Mouse (Mus musculus) heart, postnatal 0 days (tissue): ENCODE measurements at regions not wholly inside any gene's neighbourhood (a gene's known extent, or its start where the extent isn't known, plus 50 kb on each side); places are given as distances from the start of the nearest gene placed in this dataset.

Source experiments
- CTCF ChIP-seq: IDR thresholded peaks from 2 replicates; pipeline ENCODE4 v1.5.1; 2016; ENCODE audit warnings: antibody characterized with exemption, control low read depth, low read depth
- EP300 ChIP-seq: IDR thresholded peaks from 2 replicates; pipeline ENCODE4 v1.6.1; 2016; ENCODE audit warnings: antibody characterized with exemption, low read depth

DNA sequence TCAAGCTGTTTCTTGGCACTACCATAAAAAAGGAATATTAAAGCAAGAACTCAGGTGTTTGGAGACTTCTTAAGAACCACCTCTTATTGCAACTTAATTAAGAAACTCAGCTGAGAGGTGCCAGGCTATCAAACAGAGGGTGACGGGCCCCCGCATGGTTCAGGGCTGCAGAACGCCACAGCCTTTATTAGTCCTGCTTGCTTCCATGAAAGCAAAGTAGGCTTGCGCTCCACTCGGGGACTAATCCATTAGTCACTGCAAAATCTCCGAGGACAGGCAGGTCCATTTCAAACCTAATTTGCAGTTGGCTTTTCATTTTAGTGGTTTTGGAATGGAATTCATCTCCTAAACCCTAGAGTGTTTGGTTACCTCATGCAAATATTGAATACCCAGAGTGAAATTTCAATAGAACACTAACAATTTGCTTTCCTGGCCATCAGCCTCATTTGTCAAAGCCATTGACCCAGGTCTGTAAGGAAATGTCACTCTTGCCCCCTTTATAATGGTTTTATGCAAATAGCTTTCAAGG is 267.7 kb upstream of the Sulf2 start:
- no peak for TF ChIP-seq EP300
- TF ChIP-seq CTCF: no peak
